Mouse (Mus musculus) left cerebral cortex, adult 8-10 months (tissue): ENCODE measurements around the gene Heatr5a. TPM values are rescaled to one million over a fixed set of nuclear protein-coding genes. Genes with fewer than 3 reads are reported as not detected.

Source experiments
- DNase-seq, 2 experiments: peaks; one replicate each; pipeline ENCODE4 v3.0.0; 2022; ENCODE audit warnings: low spot score in 2 of 2
- total RNA-seq, 4 experiments: library from RNA; stranded (reverse); gene quantifications; 2 replicates each; pipeline ENCODE4 v1.2.4; 2022

Heatr5a gene
- total RNA-seq, 4 experiments from 2014 or later = 8.0 to 9.8 (median 9.5) TPM

DNA sequence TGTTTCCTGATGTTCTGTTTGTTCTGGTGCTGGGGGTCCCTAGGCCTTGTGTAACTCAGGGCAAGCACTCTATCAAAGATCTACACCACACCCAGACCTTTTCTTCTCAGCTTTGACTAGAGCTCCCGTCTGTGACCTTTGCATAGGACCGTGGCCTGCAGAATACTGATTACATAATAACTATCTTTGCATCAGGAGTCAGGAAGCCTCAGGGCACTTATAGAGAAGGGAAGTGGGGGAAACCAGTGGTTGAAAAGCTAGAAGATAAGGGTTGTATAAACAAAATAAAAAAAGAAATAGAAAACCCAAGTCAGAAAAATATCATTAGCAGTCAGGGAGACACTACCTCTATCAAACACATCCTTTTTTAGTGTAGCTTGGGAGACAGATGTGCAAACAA, 121.2 kb downstream of the Heatr5a start:
- no peak for DNase-seq

GRCm38 (mm10) chr12:51847953-51848680, 123.0 kb downstream of the Heatr5a start:
- no peak for DNase-seq

DNA sequence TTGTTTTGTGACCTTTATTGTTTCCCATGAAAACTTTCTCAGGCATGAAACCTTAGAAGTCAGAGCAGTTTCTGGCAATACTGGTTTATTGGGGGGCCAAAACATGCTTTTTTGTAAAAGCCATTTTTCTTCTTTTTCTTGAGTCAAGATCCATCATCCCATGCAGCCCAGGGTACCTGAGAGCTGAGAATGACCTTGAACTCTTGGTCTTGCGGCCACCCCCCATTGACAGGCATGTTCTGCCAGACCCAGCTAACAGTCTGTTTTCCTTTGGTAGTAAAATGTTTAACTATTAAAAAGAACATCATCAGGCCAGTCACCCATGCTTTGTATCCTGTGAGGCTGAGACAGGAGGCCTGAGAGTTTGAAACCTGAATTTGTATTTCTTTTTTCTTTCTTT, 125.9 kb downstream of the Heatr5a start:
- DNase-seq = no peak

DNA sequence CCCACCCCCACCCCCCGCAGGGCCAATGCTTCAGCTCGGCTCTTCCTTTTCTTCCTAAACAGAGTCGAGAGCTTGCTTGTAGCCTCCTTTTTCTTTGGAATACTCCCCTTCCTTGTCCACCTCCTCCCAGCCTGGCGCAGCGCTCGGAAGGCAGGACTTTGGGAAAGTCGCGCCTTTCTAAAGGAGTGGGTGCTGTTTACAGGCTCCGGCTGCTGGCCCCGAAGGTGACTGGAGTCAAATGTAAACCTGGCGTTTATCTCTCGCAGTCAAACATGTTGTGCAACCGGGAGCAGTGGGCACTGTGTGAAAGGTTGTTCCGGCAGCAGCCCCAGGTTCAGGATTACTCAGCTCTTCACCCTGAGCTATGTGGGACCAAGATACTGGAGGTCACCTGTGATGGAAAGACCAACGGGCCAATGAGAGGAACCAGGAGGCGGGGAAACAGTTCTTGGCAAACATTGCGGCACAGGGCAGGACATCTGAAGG, 126.3 kb downstream of the Heatr5a start:
- peak; percentile 81 to 97 for DNase-seq

GRCm38 (mm10) chr12:51843576-51844520, 127.3 kb downstream of the Heatr5a start:
- DNase-seq = no peak

- DNase-seq = no peak
These were observed 128.8 kb downstream of the Heatr5a start for GRCm38 (mm10) chr12:51842081-51842864.

DNA sequence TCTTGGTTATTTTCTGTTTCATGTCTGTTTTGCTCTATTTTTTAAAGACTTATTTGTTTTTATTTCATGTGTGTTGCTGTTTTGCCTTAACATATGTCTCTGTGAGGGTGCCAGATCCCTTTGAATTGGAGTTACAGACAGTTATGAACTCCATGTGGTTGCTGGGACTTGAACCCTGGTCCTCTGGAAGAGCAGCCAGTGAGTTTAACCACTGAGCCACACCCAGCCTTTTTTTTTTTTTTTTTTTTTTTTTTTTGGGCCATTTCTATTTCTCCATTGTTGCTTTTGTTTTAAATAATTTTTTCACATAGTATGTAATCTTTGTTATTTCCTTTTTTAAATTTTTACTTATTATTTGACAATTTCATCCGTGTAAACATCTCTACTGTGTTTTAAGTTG, 131.3 kb downstream of the Heatr5a start:
- no peak for DNase-seq

- DNase-seq = no peak
These were observed 135.9 kb downstream of the Heatr5a start for GRCm38 (mm10) chr12:51835219-51835618.

DNA sequence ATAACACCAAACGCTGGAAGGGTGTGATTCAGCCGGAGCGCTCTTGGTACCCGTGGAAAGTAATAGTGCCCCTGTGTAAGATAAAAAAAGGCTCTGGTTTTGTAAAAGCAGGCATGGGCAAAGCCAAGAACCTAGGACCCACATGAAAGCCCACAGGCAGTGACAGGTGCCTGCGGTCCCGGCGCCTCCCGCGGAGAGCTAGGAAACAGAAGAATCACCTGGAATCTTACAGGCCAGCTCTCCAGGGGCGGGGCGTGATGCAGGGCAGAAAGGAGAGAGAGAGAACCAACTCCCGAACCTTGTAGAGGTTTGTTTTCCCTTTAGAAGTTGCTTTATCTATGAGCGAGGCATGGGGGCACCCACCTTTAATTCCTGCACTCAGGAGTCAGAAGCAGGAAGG, 139.2 kb downstream of the Heatr5a start:
- no peak for DNase-seq

DNA sequence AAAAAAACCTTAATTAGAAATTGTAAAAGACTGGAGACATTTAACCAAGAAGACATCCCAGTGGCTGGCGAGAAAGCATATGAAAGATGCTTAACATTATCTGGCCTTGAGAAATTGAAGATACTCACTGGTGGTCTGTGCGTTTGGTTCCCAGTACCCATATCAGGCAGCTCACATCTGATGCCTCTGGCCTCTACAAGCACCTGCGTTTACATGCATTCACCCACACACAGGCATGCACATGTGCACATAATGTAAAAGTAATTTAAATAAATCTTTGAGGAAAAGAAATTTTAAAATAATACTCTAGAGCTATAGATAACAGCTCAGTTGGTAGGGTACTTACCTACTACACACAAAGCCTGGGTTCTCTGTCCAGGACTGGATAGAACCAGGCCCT, 139.8 kb downstream of the Heatr5a start:
- no peak for DNase-seq

- no peak for DNase-seq
These were observed 140.4 kb downstream of the Heatr5a start for GRCm38 (mm10) chr12:51830671-51831070.

- DNase-seq = no peak
These were observed 141.1 kb downstream of the Heatr5a start for GRCm38 (mm10) chr12:51830077-51830402.

- DNase-seq = peak; percentile 60 to 76
These were observed 141.6 kb downstream of the Heatr5a start, which contains the start of gene Hectd1 for GRCm38 (mm10) chr12:51829290-51830076. Gene Hectd1 (minus strand): TSS chr12:51829536.

DNA sequence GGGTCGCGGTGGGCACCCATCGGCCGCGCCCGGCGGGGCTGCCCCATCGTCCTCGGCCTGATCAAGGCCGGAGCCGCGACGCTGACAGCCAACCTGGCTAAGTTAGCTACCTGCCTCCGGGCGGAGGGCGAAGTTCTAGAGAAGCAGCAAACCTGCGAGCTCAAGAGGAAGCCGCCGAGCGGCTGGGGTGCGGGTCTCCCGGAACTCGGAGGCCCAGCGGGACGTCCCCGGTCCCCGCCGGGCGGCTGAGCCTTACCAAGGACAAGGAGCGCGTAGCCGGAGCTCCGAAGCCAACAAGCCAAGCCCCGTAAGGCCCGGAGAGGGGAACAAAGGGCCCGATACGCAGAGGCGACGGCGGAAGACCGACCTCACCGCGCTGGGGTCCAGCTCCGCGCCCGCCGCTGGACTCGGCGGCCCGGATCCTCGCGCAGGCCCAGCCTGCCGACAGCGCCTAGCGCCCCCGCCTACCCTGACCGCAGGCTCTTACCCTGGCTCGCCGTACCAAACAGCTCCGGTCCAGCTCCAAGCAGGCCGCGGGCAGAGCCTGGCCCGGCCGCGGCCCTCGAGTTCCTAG, 142.3 kb downstream of the Heatr5a start:
- no peak for DNase-seq

- no peak for DNase-seq
These were observed 143.0 kb downstream of the Heatr5a start for GRCm38 (mm10) chr12:51827958-51828650.

Other genes starting within 250 kb of the Heatr5a start
- gene Hectd1, start 141.8 kb downstream of the Heatr5a start, total RNA-seq = 10 to 100 TPM; 77.1 to 85.4 (median 79.4) TPM
- gene Dtd2, start 35.2 kb upstream of the Heatr5a start, total RNA-seq = 10 to 100 TPM; 10.8 to 11.9 (median 11.6) TPM
- gene Gpr33, start 56.7 kb upstream of the Heatr5a start, total RNA-seq = not detected
- 1 to 10 TPM; 4.8 to 6.0 (median 5.6) TPM for gene Nubpl, start 126.4 kb upstream of the Heatr5a start, total RNA-seq